In genomic region chr13:12196012-12196411, GRCm38 (mm10) we compare ENCODE assay signal across 9 mouse cellular contexts.
DNase-seq lines count a peak whose midpoint lies in the region; ATAC-seq and TF ChIP-seq lines count a peak whose summit lies in the region.
"Had no signal": no experiment of that assay in that cellular context is flagged by ENCODE, and none has a peak within 500 bp of the region (broad histone marks: within the 10 kb centered on the region; RNA-seq: fewer than 3 reads in every experiment).

No protein-coding gene starts in this region.

- no peak overlapping the region for H3K4me2 ChIP-seq in embryonic facial prominence, embryonic 15.5 days (replicated peaks)
- no peak overlapping the region for H3K4me2 ChIP-seq in lung, embryonic 14.5 days

- no peak overlapping the region for H3K9ac ChIP-seq in embryonic facial prominence, embryonic 15.5 days
- H3K9ac ChIP-seq in lung, embryonic 14.5 days, result no peak overlapping the region

- H3K4me1 ChIP-seq in embryonic facial prominence, embryonic 15.5 days, result no peaks in the 10 kb centered on the region
- H3K4me1 ChIP-seq in embryonic facial prominence, embryonic 10.5 days, result no peaks in the 10 kb centered on the region
- H3K4me1 ChIP-seq in lung, embryonic 14.5 days (ENCODE audit: insufficient read depth), result no peaks in the 10 kb centered on the region

- peaks cover 67% of the 10 kb centered on the region for H3K36me3 ChIP-seq in embryonic facial prominence, embryonic 15.5 days
- H3K36me3 ChIP-seq in embryonic facial prominence, embryonic 10.5 days (replicated peaks), result peaks cover 93% of the 10 kb centered on the region
- peaks cover 59% of the 10 kb centered on the region for H3K36me3 ChIP-seq in lung, embryonic 14.5 days (ENCODE audit: insufficient read depth)

- TF ChIP-seq CTCF in lung, embryonic 14.5 days (IDR thresholded peaks at IDR 0.05; ENCODE audit: low read depth), result no peak

- ATAC-seq in embryonic facial prominence, embryonic 15.5 days (ENCODE audit: insufficient number of reproducible peaks, low FRiP score, low TSS enrichment, low read depth), result peak; percentile 24; the same call in 1 of the 2 replicates
- ATAC-seq in lung, embryonic 14.5 days (ENCODE audit: insufficient read depth), result no peak
- no peak for ATAC-seq in erythroid progenitor cell, adult 5-6 weeks (replicated peaks; ENCODE audit: low FRiP score, poor library complexity, severe bottlenecking)

- H3K9me3 ChIP-seq in embryonic facial prominence, embryonic 15.5 days (replicated peaks), result no peaks in the 10 kb centered on the region
- no peaks in the 10 kb centered on the region for H3K9me3 ChIP-seq in embryonic facial prominence, embryonic 10.5 days
- no peaks in the 10 kb centered on the region for H3K9me3 ChIP-seq in lung, embryonic 14.5 days (ENCODE audit: low read depth, low read length)

- DNase-seq in embryonic facial prominence, embryonic 10.5 days (ENCODE audit: low spot score), result no peak
- DNase-seq in lung, embryonic 14.5 days, result peak; percentile 21
- DNase-seq in lung, postnatal 14 days, result no peak
- DNase-seq in cerebellum, postnatal 36 days, result peak; percentile 82 to 84
- peak; percentile 12 for DNase-seq in kidney, postnatal 14 days
- no peak for DNase-seq in layer of hippocampus, adult 18-20 months (ENCODE audit: low spot score in 2 of 2)
- DNase-seq: thymus, adult 18-20 months had no signal

- 89% methylated on average over 3 of the region's 3 CpGs for WGBS in embryonic facial prominence, embryonic 15.5 days
- WGBS in embryonic facial prominence, embryonic 10.5 days, result 96% methylated on average over 3 of the region's 3 CpGs
- WGBS in lung, embryonic 14.5 days, result 95% methylated on average over 3 of the region's 3 CpGs

- no peaks in the 10 kb centered on the region for H3K27me3 ChIP-seq in embryonic facial prominence, embryonic 15.5 days
- H3K27me3 ChIP-seq in embryonic facial prominence, embryonic 10.5 days (replicated peaks; ENCODE audit: low read depth, poor library complexity, severe bottlenecking), result no peaks in the 10 kb centered on the region
- no peaks in the 10 kb centered on the region for H3K27me3 ChIP-seq in lung, embryonic 14.5 days (ENCODE audit: insufficient read depth, low read length)

- H3K4me3 ChIP-seq in embryonic facial prominence, embryonic 15.5 days (replicated peaks), result no peak overlapping the region
- no peak overlapping the region for H3K4me3 ChIP-seq in embryonic facial prominence, embryonic 10.5 days
- no peak overlapping the region for H3K4me3 ChIP-seq in lung, embryonic 14.5 days (ENCODE audit: low read depth, low read length)

- H3K27ac ChIP-seq in embryonic facial prominence, embryonic 15.5 days (replicated peaks), result no peak overlapping the region
- H3K27ac ChIP-seq in embryonic facial prominence, embryonic 10.5 days (replicated peaks), result no peak overlapping the region
- H3K27ac ChIP-seq in lung, embryonic 14.5 days (ENCODE audit: low read depth), result no peak overlapping the region

Comparison
In these comparisons a context has a peak if more than half of its experiments do, and no peak if none do; other contexts are left out.
1. DNase-seq: peak in lung, embryonic 14.5 days (single experiment), cerebellum, postnatal 36 days (2 of 2) and kidney, postnatal 14 days (single experiment); none in embryonic facial prominence, embryonic 10.5 days (single experiment), lung, postnatal 14 days (single experiment) and layer of hippocampus, adult 18-20 months (0 of 2).